Mouse (Mus musculus): ENCODE results near the gene Gm266. TPM values are rescaled to one million over a fixed set of nuclear protein-coding genes. Genes with fewer than 3 reads are reported as not detected.
A peak's percentile ranks its signal among the peaks of the same experiment; 100 is the strongest.

Gene Gm266
- polyA plus RNA-seq, 1 experiment from 2014 or later: 12.8 TPM

DNA sequence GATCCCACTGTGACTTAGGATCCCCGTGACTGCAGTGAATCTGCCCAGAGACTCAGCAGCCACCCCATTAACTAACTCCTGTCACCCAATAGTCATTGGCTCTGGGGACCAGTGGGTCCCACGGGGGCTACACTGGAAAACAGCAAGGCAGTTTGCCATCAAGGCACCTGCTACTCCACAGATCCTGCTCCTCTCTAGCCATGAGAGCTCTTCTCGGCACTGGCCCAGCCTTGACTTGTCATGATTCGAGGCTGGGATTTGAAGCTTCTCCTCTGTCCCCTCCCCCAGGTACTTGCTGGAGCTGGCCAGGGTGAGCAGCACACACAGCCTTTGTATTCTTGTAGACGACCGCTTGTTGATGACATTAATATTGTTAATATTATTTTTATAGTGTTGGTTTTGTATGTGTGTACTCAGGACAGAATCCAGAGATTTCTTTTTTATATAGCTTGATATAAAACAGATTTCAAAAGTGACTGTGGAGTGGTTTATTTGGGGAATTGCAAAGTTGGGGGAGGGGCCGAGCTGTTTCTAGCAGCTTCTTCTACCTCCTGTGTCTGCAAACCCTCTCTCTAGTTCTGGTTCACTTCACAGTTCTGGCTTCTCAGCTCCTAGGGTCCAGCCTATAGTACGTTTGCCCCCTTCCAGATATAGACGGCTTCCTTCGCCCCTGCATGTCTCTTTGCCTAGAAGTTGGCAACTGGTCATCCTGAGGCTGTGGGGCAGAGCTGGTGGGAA, 30.9 kb downstream of the Gm266 start:
- no peak overlapping the region for H3K9ac ChIP-seq (replicated peaks)
- H3K9me3 ChIP-seq: no peaks in the 10 kb centered on the region
- H3K27ac ChIP-seq: no peak overlapping the region
- H3K4me2 ChIP-seq: no peak overlapping the region
- ATAC-seq (ENCODE audit: insufficient number of reproducible peaks, insufficient read depth, low FRiP score, low TSS enrichment, low read depth): no peak
- no peaks in the 10 kb centered on the region for H3K36me3 ChIP-seq
- H3K4me1 ChIP-seq (replicated peaks): peaks cover 32% of the 10 kb centered on the region
- peaks cover 98% of the 10 kb centered on the region for H3K27me3 ChIP-seq
- 61% methylated on average over 10 of the region's 10 CpGs for WGBS
- no peak overlapping the region for H3K4me3 ChIP-seq (replicated peaks)

GRCm38 (mm10) chr12:111454021-111454420, 31.6 kb downstream of the Gm266 start:
- Histone ChIP-seq H3K9me3 (no peaks in the 10 kb centered on the region), H3K27ac (no peak overlapping the region), H3K27me3 (peaks cover 98% of the 10 kb centered on the region), H3K36me3 (no peaks in the 10 kb centered on the region), H3K9ac (replicated peaks) (no peak overlapping the region), H3K4me1 (replicated peaks) (peaks cover 39% of the 10 kb centered on the region), H3K4me2 (no peak overlapping the region), H3K4me3 (replicated peaks) (no peak overlapping the region)
- 25% methylated on average over 4 of the region's 4 CpGs for WGBS
- no peak for ATAC-seq (ENCODE audit: insufficient number of reproducible peaks, insufficient read depth, low FRiP score, low TSS enrichment, low read depth)

- Histone ChIP-seq H3K4me3 (replicated peaks) (no peak overlapping the region), H3K36me3 (no peaks in the 10 kb centered on the region), H3K27me3 (peaks cover 99% of the 10 kb centered on the region), H3K4me1 (replicated peaks) (peaks cover 55% of the 10 kb centered on the region), H3K9me3 (no peaks in the 10 kb centered on the region), H3K9ac (replicated peaks) (no peak overlapping the region), H3K4me2 (no peak overlapping the region), H3K27ac (no peak overlapping the region)
- WGBS: 83% methylated on average over 7 of the region's 7 CpGs
- ATAC-seq (ENCODE audit: insufficient number of reproducible peaks, insufficient read depth, low FRiP score, low TSS enrichment, low read depth): no peak
Measured at GRCm38 (mm10) chr12:111451561-111451960, 34.1 kb downstream of the Gm266 start.

- ATAC-seq (ENCODE audit: insufficient number of reproducible peaks, insufficient read depth, low FRiP score, low TSS enrichment, low read depth): no peak
- no peak overlapping the region for H3K9ac ChIP-seq (replicated peaks)
- H3K9me3 ChIP-seq: no peaks in the 10 kb centered on the region
- no peaks in the 10 kb centered on the region for H3K36me3 ChIP-seq
- H3K4me1 ChIP-seq (replicated peaks): peaks cover 56% of the 10 kb centered on the region
- H3K4me2 ChIP-seq: no peak overlapping the region
- 47% methylated on average over 6 of the region's 6 CpGs for WGBS
- no peak overlapping the region for H3K4me3 ChIP-seq (replicated peaks)
- no peak overlapping the region for H3K27ac ChIP-seq
- peaks cover 99% of the 10 kb centered on the region for H3K27me3 ChIP-seq
Measured at GRCm38 (mm10) chr12:111450359-111450758, 35.3 kb downstream of the Gm266 start.

GRCm38 (mm10) chr12:111448931-111449705, 36.5 kb downstream of the Gm266 start:
- Histone ChIP-seq H3K4me3 (replicated peaks) (no peak overlapping the region), H3K27ac (no peak overlapping the region), H3K4me1 (replicated peaks) (peaks cover 46% of the 10 kb centered on the region), H3K9ac (replicated peaks) (no peak overlapping the region), H3K36me3 (no peaks in the 10 kb centered on the region), H3K4me2 (peak overlapping the region; percentile 13; the same call in 1 of the 2 replicates), H3K9me3 (no peaks in the 10 kb centered on the region), H3K27me3 (peaks cover 100% of the 10 kb centered on the region)
- 9% methylated on average over 14 of the region's 14 CpGs for WGBS
- no peak for ATAC-seq (ENCODE audit: insufficient number of reproducible peaks, insufficient read depth, low FRiP score, low TSS enrichment, low read depth)

DNA sequence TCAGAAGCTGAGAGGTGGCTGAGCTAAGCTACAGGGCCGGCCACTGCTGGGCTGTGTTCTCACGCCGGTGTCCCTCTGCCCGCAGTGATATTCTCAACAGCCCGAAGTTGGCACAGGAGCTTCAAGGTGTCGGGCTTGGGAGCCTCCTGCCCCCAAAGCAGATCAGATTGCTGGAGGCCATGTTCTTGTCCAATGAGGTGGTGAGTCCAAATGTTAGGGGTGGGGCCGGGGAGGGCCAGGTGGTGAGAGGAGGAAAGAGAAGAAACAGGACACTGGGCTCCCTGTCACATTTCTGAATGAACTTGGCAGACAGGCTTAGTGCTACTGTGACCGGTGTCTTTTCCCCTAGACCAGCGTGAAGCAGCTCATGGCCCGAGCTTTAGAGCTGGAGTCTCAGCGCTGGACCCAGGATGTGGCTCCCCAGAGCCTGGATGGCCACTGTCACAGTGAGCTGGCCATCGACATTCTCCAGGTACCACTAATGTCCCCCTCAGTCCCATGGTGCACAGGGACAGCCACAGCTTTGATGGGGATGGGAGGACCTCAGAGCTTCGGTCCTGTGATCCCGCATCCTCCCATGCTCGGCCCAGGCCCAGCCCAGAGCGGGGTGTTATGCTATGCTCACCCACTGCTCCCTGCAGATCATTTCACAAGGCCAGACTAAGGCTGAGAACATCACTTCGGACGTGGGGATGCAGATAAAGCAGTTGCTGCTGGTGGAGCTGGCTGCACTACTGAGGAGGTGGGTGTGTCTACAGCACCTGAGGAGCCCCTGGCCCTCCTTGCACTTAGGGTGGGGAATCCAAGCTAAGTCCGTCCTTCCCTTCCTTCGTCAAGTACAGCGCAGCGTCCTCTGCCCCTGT, 37.5 kb downstream of the Gm266 start:
- ATAC-seq (ENCODE audit: insufficient number of reproducible peaks, insufficient read depth, low FRiP score, low TSS enrichment, low read depth): no peak
- H3K9me3 ChIP-seq: no peaks in the 10 kb centered on the region
- H3K4me1 ChIP-seq (replicated peaks): peaks cover 44% of the 10 kb centered on the region
- no peak overlapping the region for H3K9ac ChIP-seq (replicated peaks)
- no peak overlapping the region for H3K27ac ChIP-seq
- no peak overlapping the region for H3K4me2 ChIP-seq
- no peaks in the 10 kb centered on the region for H3K36me3 ChIP-seq
- WGBS: 14% methylated on average over 22 of the region's 22 CpGs
- H3K4me3 ChIP-seq (replicated peaks): no peak overlapping the region
- H3K27me3 ChIP-seq: peaks cover 100% of the 10 kb centered on the region

DNA sequence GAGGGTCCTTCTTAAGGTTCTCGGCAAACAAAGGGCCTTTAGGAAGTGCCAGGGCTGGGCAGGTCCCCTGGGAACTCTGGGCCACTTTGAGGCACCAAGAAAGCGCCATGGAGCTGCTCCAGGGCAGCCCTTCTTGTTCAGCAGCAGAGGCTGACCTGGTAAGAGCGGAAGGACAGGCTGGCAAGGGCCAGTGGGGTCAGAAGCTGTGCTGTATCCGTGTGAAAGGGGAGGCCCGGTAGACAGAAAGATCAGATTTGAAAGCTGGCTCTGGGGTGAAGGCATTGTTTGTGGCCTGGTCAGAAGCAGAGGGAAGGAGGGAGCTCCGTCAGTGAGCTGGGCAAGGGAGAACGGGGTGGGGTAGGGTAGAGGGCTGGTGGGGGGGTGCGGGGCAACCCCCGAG, 38.3 kb downstream of the Gm266 start:
- ATAC-seq (ENCODE audit: insufficient number of reproducible peaks, insufficient read depth, low FRiP score, low TSS enrichment, low read depth): no peak
- H3K36me3 ChIP-seq: no peaks in the 10 kb centered on the region
- WGBS: 12% methylated on average over 9 of the region's 9 CpGs
- H3K9me3 ChIP-seq: no peaks in the 10 kb centered on the region
- H3K4me2 ChIP-seq: no peak overlapping the region
- no peak overlapping the region for H3K27ac ChIP-seq
- peaks cover 52% of the 10 kb centered on the region for H3K4me1 ChIP-seq (replicated peaks)
- peaks cover 100% of the 10 kb centered on the region for H3K27me3 ChIP-seq
- no peak overlapping the region for H3K9ac ChIP-seq (replicated peaks)
- H3K4me3 ChIP-seq (replicated peaks): no peak overlapping the region

GRCm38 (mm10) chr12:111446745-111447144, 38.9 kb downstream of the Gm266 start:
- Histone ChIP-seq H3K27ac (no peak overlapping the region), H3K4me1 (replicated peaks) (peaks cover 57% of the 10 kb centered on the region), H3K27me3 (peaks cover 100% of the 10 kb centered on the region), H3K4me2 (no peak overlapping the region), H3K9ac (replicated peaks) (no peak overlapping the region), H3K36me3 (no peaks in the 10 kb centered on the region), H3K4me3 (replicated peaks) (no peak overlapping the region), H3K9me3 (no peaks in the 10 kb centered on the region)
- ATAC-seq (ENCODE audit: insufficient number of reproducible peaks, insufficient read depth, low FRiP score, low TSS enrichment, low read depth): no peak
- WGBS: 26% methylated on average over 5 of the region's 5 CpGs

- Histone ChIP-seq H3K4me1 (replicated peaks) (peaks cover 57% of the 10 kb centered on the region), H3K9me3 (no peaks in the 10 kb centered on the region), H3K36me3 (no peaks in the 10 kb centered on the region), H3K9ac (replicated peaks) (0 out of 2 replicates have a peak overlapping the region, but pooled peaks have one; percentile 18), H3K4me2 (peak overlapping the region; percentile 52), H3K4me3 (replicated peaks) (peak overlapping the region; percentile 31), H3K27me3 (peaks cover 100% of the 10 kb centered on the region), H3K27ac (no peak overlapping the region)
- ATAC-seq (ENCODE audit: insufficient number of reproducible peaks, insufficient read depth, low FRiP score, low TSS enrichment, low read depth): no peak
- WGBS: 8% methylated on average over 27 of the region's 27 CpGs
Measured at GRCm38 (mm10) chr12:111445890-111446613, 39.6 kb downstream of the Gm266 start.

GRCm38 (mm10) chr12:111445161-111445889, 40.3 kb downstream of the Gm266 start:
- Histone ChIP-seq H3K9me3 (no peaks in the 10 kb centered on the region), H3K27me3 (peaks cover 99% of the 10 kb centered on the region), H3K9ac (replicated peaks) (0 out of 2 replicates have a peak overlapping the region, but pooled peaks have one; percentile 18), H3K36me3 (no peaks in the 10 kb centered on the region), H3K4me2 (peak overlapping the region; percentile 52), H3K27ac (no peak overlapping the region), H3K4me3 (replicated peaks) (peak overlapping the region; percentile 31), H3K4me1 (replicated peaks) (peaks cover 51% of the 10 kb centered on the region)
- WGBS: 2% methylated on average over 52 of the region's 52 CpGs
- no peak for ATAC-seq (ENCODE audit: insufficient number of reproducible peaks, insufficient read depth, low FRiP score, low TSS enrichment, low read depth)
